Mouse (Mus musculus): ENCODE data around the gene Rplp2.
"Not testable (repeated sequence)": the region's sequence is repeated elsewhere in the genome, so short reads cannot be mapped to it uniquely, and the experiment has no call there.

The Rplp2 gene

DNA sequence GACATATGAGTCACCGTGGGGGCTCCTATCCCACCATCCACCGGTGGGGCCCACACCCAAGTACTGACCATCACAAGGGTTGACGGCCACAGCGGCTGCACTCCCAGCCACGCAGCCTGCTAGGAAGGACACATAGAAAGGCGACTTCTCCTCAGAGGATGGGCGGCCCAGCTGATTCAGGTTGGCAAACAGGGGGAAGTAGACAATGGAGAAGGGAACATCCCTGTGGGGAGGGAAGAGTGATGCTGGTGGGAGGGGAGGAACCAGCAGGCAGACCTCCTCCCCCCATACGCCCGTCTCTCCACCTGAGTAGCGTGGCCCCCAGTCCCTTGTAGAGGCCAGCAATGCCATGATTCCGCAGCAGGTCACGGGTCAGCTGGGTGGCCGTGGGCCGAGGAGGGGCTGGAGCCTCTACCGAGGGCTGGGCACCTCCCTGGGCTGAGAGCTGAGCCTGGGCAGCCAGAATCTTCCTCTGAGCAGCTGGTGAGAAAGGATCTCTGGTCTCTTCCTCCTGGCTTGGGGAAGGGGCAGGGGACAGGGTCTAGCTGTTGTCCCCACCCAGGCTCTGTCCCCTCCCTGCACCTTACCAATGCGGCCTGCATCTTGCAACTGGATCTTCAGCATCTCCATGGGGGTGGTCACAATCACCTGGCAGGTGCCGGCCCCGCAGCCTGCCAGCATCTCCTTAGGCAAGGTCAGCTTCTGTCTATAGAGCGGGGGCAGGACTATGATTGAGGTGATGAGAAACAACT lies 15.6 kb upstream of the Rplp2 start:
- DNase-seq: peak; percentile 91

GRCm38 (mm10) chr7:141432186-141432611 lies 15.0 kb upstream of the Rplp2 start:
- peak; percentile 95 for DNase-seq

DNA sequence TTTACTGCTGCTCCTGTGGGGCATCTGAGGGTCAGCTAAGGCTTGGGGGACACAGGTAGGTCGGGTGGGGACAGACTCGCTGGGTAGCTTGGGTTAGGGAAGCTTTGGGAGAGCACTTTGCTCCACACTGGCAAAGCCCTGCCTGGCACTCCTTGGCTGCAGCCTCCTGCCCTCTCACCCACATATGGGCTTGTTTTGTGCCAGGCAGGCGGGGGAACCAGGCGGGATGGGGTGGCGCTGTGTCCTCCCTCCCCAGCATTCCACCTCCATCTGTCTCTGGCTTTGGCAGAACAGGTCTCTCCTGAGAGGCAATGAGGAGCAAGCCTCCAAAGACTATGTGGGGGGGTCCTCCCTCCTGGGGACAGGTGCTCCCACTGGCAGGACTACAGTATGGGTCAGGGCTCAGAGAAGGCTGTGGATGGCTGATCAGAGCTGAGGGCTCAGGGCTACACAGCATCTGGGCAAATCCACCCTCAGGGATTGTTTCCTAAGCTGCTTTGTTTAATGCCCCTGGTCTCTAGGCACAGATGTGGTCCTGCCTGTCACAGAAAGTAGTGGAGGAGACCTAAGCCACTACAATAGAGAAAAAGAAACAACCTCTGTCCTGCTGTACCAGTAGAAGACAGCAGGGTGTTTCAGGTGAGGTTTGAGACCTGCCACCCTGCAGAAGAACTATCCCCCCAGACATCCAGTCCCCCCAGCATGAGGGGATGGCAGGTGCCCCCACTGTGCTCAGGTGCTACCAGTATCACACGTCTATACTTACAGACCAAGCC lies 14.2 kb upstream of the Rplp2 start:
- DNase-seq: peak; percentile 98

GRCm38 (mm10) chr7:141433517-141434400 lies 13.4 kb upstream of the Rplp2 start:
- DNase-seq: peak; percentile 95

DNA sequence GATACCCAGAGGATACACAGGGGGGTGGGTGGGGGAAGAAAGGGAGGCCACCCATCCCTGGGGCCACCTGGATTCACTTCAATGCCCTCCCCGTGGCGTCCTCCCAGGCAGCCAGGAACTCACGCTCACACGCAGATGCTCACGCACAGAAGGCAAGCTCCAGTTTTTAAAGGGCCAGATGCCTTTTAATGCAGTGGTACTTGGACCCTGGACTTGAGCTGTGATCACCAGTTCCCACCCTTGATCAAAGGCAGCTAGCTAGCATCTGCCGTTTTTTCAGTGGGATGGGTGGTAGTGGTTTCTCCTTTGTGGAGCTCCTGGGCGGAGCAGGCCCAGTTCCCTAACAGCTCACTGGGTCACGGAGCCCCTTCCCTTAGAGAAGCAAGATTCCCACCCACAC lies 12.7 kb upstream of the Rplp2 start:
- peak; percentile 97 for DNase-seq

- DNase-seq: peak; percentile 98
Observed at GRCm38 (mm10) chr7:141435129-141435855, 11.9 kb upstream of the Rplp2 start.

GRCm38 (mm10) chr7:141435856-141436522 lies 11.2 kb upstream of the Rplp2 start:
- peak; percentile 89 for DNase-seq

DNA sequence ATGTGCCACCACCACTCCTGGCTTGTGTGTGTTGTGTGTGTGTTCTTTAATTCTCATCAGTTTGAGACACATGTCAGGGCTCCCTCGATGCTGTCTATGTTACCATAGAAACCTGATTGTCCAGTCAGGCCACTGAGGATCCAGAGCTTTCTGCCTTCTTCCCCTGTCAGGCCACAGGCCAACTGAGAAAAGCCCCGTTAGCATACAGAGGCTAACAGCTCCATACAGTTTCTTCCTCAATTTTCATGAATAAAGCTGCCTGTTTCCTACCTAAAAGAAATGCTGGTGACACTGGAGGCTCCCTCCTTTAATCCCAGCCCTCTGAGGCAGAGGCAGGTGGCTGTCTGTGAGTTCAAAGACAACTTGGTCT lies 10.7 kb upstream of the Rplp2 start:
- peak; percentile 90 for DNase-seq

GRCm38 (mm10) chr7:141437178-141438120 lies 9.7 kb upstream of the Rplp2 start, which contains the start of gene Slc25a22:
Slc25a22 (minus strand) TSS chr7:141437892.
- DNase-seq: peak; percentile 99

GRCm38 (mm10) chr7:141438201-141438968 lies 8.8 kb upstream of the Rplp2 start:
- DNase-seq: peak; percentile 91

DNA sequence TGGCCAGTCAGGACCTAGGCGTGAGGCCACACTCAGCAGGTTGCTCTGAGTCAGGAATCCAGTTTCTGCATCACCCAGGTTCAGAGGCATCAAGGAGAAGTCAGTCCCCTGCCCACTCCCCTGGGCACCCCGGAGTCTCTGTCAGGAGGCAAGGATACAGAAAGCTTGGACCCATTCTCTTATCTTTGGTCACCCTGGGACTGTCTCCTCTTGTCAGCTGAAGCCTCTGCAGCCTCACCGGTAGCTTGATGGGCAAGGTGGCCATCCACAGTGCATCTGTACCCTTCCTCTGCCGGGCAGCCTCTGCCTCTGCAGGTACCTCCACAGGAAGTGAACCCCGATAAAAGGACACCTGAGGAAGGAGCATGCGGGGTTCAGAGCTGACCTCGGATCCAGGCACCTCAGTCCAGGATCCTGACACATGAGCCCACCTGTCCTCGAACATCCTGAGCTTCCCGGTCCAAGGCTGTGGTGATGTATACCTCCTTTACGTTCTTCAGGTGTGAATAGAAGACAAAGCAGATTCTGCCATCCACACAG lies 8.0 kb upstream of the Rplp2 start:
- DNase-seq: peak; percentile 84

DNA sequence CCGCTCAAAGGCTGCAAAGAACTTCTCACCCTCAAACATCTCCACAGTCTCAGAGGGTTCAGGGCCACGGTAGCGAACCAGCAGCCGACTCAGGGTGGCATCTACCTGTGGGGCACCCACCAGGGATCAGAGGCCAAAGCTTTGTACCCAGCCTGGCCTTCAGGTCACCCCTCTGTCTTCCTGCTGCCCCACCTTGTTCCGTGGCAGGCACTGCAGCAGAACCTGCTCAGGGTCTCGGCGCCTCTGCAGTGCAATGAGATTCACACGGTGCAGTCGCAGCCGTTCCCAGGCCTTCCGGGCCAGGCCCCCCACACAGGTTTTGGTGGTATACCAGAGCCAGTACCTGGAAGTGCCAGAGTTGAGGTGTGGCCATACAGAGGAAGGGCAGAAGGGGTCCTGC lies 7.4 kb upstream of the Rplp2 start:
- DNase-seq: peak; percentile 92

- DNase-seq: peak; percentile 96
Observed at GRCm38 (mm10) chr7:141440613-141441012, 6.6 kb upstream of the Rplp2 start.

DNA sequence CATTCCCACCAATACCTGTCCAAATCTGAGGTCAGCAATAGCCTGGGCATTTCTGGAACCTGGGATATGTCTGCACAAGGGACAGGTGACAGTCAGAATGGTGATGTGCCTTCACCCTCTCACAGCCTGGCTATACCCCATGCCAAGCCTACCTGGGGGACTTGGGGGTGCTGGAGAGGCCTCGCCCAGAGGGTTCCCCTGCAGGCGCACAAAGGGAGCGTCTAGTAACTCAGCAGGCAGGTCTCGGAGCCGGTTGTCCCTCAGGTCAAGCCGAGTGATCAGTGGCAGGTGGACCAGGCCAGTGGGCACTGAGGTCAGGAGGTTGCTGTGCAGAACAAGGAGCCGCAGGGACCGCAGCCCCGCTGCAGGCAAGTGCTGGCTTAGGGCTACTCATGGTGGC lies 5.7 kb upstream of the Rplp2 start:
- DNase-seq: peak; percentile 93

DNA sequence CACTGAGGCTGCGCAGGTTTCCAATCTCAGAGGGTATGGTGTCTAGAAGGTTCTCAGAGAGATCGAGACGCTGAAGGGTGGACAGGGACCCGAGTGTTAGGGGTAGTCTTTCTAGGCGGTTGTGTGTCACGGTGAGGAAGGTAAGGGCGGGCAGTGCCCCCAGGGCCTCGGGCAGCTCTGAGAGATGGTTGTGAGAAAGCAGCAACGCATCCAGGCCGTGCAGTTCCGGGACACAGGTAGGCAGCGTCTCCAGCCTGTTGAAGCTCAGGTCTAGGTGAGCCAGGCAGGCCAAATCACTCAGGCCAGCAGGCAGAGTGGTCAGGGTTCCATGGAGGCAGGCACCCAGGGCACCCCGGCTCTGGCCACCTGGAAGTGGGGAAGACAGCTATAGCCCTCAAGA lies 5.0 kb upstream of the Rplp2 start:
- peak; percentile 92 for DNase-seq

- peak; percentile 95 for DNase-seq
Observed at GRCm38 (mm10) chr7:141443081-141443821, 3.9 kb upstream of the Rplp2 start.

DNA sequence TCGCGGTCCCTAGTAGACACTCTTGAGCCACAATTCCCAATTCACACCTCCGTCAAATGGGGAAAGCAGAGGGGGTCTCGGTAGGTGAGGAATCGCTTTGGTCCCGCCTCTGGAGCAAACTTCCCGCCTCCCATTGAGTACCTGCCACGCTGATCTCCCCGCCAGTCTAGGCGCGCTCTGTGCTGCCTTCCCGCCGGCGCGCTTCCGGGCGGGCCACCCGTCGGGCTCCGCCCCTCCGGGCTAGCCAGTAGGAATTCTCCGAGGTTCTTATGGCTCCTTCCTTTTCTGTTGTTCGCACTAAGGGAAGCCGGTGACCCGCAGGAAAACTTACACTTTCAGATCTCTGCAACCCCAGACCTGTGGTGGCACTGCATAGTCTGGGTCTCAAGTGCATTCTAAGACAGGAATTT lies 3.3 kb upstream of the Rplp2 start, which contains the start of gene Pidd1:
Pidd1 (minus strand) TSS at position 198 of the 410 bp plus-strand sequence.
- DNase-seq: peak; percentile 97

- DNase-seq: not testable (repeated sequence)
Observed at GRCm38 (mm10) chr7:141446374-141446773, 796 bp upstream of the Rplp2 start.

DNA sequence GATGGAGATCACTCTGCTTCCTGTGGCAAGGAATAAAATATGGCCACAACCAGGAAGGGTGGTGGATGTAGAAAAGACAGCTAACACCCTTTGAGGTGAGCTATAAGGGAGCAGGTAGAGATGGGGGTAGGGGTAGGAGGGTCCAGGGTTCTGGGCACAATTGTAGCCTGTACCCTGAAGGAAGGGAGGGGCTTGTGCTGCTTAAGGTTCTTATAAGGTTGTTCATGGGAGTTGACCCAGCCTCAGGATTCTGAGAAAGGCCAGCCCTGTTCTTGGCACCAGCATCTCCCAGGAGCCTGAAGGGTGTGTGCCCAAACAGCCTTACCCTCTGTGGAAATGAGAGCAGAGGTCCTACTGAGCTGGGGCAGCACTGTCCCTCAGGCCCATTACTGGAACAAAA lies 4.8 kb downstream of the Rplp2 start:
- peak; percentile 92 for DNase-seq
